Mouse (Mus musculus) right cerebral cortex, postnatal 10 days (tissue): ENCODE results near the gene Tmem52.
"Not testable (repeated sequence)": the region's sequence is repeated elsewhere in the genome, so short reads cannot be mapped to it uniquely, and the experiment has no call there.

Experiments
- DNase-seq, 2 experiments: peaks; one replicate each; pipeline ENCODE4 v3.0.0; 2021; ENCODE audit warnings: low spot score in 2 of 2

Gene Tmem52

GRCm38 (mm10) chr4:155472716-155473290, 3.9 kb downstream of the Tmem52 start:
- no peak for DNase-seq

- DNase-seq, result no peak
These were observed 4.4 kb downstream of the Tmem52 start for GRCm38 (mm10) chr4:155473319-155473718.

GRCm38 (mm10) chr4:155473796-155474195, 4.9 kb downstream of the Tmem52 start:
- DNase-seq, result not testable (repeated sequence)

- peak; percentile 78 to 86 for DNase-seq
These were observed 12.6 kb downstream of the Tmem52 start for GRCm38 (mm10) chr4:155481381-155482124.

GRCm38 (mm10) chr4:155482125-155482480, 13.2 kb downstream of the Tmem52 start:
- DNase-seq, result no peak

GRCm38 (mm10) chr4:155482733-155483540, 14.0 kb downstream of the Tmem52 start:
- no peak for DNase-seq

GRCm38 (mm10) chr4:155485521-155485920, 16.6 kb downstream of the Tmem52 start:
- DNase-seq, result no peak

- no peak for DNase-seq
These were observed 18.8 kb downstream of the Tmem52 start for GRCm38 (mm10) chr4:155487746-155488145.

- peak; percentile 69 to 72 for DNase-seq
These were observed 19.5 kb downstream of the Tmem52 start for GRCm38 (mm10) chr4:155488232-155489025.

GRCm38 (mm10) chr4:155489101-155489970, 20.4 kb downstream of the Tmem52 start:
- DNase-seq, result no peak

- no peak for DNase-seq
These were observed 21.5 kb downstream of the Tmem52 start for GRCm38 (mm10) chr4:155490456-155490855.

GRCm38 (mm10) chr4:155490990-155491504, 22.1 kb downstream of the Tmem52 start, which contains the start of gene Gnb1:
Gene Gnb1, plus strand, starts transcription at chr4:155491361.
- DNase-seq, result peak; percentile 93 to 97

- peak in 1 of 2 experiments; percentile 38 for DNase-seq
These were observed 22.7 kb downstream of the Tmem52 start for GRCm38 (mm10) chr4:155491529-155492130.

GRCm38 (mm10) chr4:155492131-155492633, 23.3 kb downstream of the Tmem52 start:
- DNase-seq, result peak; percentile 61 to 67

GRCm38 (mm10) chr4:155494891-155495290, 26.0 kb downstream of the Tmem52 start:
- no peak for DNase-seq

- DNase-seq, result no peak
These were observed 29.0 kb downstream of the Tmem52 start for GRCm38 (mm10) chr4:155497963-155498362.

- DNase-seq, result no peak
These were observed 32.2 kb downstream of the Tmem52 start for GRCm38 (mm10) chr4:155501126-155501525.

- DNase-seq, result no peak
These were observed 36.2 kb downstream of the Tmem52 start for GRCm38 (mm10) chr4:155505067-155505466.

- no peak for DNase-seq
These were observed 36.9 kb downstream of the Tmem52 start for GRCm38 (mm10) chr4:155505671-155506295.
